Mouse (Mus musculus) embryonic facial prominence, embryonic 13.5 days (tissue): ENCODE results near the gene Slc26a8. TPM values are rescaled to one million over a fixed set of nuclear protein-coding genes. Genes with fewer than 3 reads are reported as not detected.

Experiments
- ATAC-seq: fragments of 200-750 bp; cut with Nextera tagmentation; 2 replicates; pipeline ENCODE4 v1.8.0; 2017; ENCODE audit warnings: low read depth; ENCODE audit not compliant: insufficient number of reproducible peaks, insufficient read depth, low FRiP score, low TSS enrichment
- H3K27ac ChIP-seq: fragments of 300-500 bp; sonication (generic); 2 replicates; pipeline ENCODE4 v1.5.1; 2015; ENCODE audit warnings: moderate library complexity, mild to moderate bottlenecking, inconsistent platforms
- H3K27me3 ChIP-seq: fragments of 300-500 bp; sonication (generic); 2 replicates; pipeline ENCODE4 v1.6.1; 2015; ENCODE audit warnings: mild to moderate bottlenecking, inconsistent platforms
- H3K36me3 ChIP-seq: fragments of 300-500 bp; sonication (generic); 2 replicates; pipeline ENCODE4 v1.6.1; 2015; ENCODE audit warnings: mild to moderate bottlenecking, inconsistent platforms
- H3K4me1 ChIP-seq: fragments of 300-500 bp; sonication (generic); 2 replicates; pipeline ENCODE4 v1.6.1; 2015; ENCODE audit warnings: inconsistent platforms
- H3K4me2 ChIP-seq: fragments of 300-500 bp; sonication (generic); 2 replicates; pipeline ENCODE4 v1.6.1; 2015; ENCODE audit warnings: moderate library complexity, mild to moderate bottlenecking, inconsistent platforms
- H3K4me3 ChIP-seq: fragments of 300-500 bp; sonication (generic); 2 replicates; pipeline ENCODE4 v1.5.1; 2015; ENCODE audit warnings: mild to moderate bottlenecking, inconsistent platforms
- H3K9ac ChIP-seq: fragments of 300-500 bp; sonication (generic); 2 replicates; pipeline ENCODE4 v1.6.1; 2015; ENCODE audit warnings: mild to moderate bottlenecking, inconsistent platforms
- H3K9me3 ChIP-seq: fragments of 300-500 bp; sonication (generic); 2 replicates; pipeline ENCODE4 v1.6.1; 2016; ENCODE audit warnings: inconsistent platforms
- WGBS: fragments of 180-500 bp; shearing (Covaris S2); methylation state at CpG from one replicate; pipeline ENCODE4 v1.1.7; 2015; ENCODE audit warnings: mixed read lengths; 5-methylcytosine and 5-hydroxymethylcytosine counted together
- polyA plus RNA-seq: library from polyadenylated mRNA; unstranded; fragments of >200 nt; fragmentation: Nextera tagmentation; extraction: Ambion mirVana; gene quantifications from 2 replicates; pipeline ENCODE4 v1.2.1, GENCODE M21; 2015

The Slc26a8 gene
- polyA plus RNA-seq, 1 experiment from 2014 or later, result 0.46 TPM

- Histone ChIP-seq H3K4me2 (no peak overlapping the region), H3K9me3 (no peaks in the 10 kb centered on the region), H3K27ac (no peak overlapping the region), H3K27me3 (no peaks in the 10 kb centered on the region), H3K36me3 (peaks cover 28% of the 10 kb centered on the region), H3K4me3 (no peak overlapping the region), H3K9ac (no peak overlapping the region), H3K4me1 (peaks cover 23% of the 10 kb centered on the region)
- 91% methylated on average over 6 of the region's 6 CpGs for WGBS
- no peak for ATAC-seq
Observed at GRCm38 (mm10) chr17:28711237-28711636, 21.2 kb upstream of the Slc26a8 start.

DNA sequence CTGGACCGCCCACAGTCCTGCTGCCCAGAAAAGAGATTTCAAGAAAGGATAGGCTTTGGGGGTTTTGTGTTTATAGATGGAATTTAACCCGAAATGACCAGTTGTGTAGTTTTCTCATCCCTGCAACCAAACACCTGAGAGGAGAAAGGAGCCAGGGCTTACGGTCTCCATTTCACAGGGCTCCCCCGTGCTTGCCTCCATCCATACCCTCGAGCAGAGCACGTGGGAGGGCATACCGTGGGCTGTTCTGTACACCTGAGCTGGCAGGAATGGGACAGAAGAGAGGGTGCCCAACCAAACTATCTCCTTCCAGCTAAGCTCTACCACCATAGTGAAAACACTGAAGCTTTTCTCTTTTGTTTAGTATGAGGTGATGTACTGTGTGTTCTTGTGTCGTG is 20.3 kb upstream of the Slc26a8 start:
- no peaks in the 10 kb centered on the region for H3K27me3 ChIP-seq
- H3K4me1 ChIP-seq, result peaks cover 14% of the 10 kb centered on the region
- H3K4me3 ChIP-seq, result no peak overlapping the region
- ATAC-seq, result no peak
- H3K9me3 ChIP-seq, result no peaks in the 10 kb centered on the region
- H3K9ac ChIP-seq, result no peak overlapping the region
- no peak overlapping the region for H3K27ac ChIP-seq
- H3K4me2 ChIP-seq, result no peak overlapping the region
- WGBS, result 79% methylated on average over 8 of the region's 8 CpGs
- peaks cover 28% of the 10 kb centered on the region for H3K36me3 ChIP-seq

DNA sequence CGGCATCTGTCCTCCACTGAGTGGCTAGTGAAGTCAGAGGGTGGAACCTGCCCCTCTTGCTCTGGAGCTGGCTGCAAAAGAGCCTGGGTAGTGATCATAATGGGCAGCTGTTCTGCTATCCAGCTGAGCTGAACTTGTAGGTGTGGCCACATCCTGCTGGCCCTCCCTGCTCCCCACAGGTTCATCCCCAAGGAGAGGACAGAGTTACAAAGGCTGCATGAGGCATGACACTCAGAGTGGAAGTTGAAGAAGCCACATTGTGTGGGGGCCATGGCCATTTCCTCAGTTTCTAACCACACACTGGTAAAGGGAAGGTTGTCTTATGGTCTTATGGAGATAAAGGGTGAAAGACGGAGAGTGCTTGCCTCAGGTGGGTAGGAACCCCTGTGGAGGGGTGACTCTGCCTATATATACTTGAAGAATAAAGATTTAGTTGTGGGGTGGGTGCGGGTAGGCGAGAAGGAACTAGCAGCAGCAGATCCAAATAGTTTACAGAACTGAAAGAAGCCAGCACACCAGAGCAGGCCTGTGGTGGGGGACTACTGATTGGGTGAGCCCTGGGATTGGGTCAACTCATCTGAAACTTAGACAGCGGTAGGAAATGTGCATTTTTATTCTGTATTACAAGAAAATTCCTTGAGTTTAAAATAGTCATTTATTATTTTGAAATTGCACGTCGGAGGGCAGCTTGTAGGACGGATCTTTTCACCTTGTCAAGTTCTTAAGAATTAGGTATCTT is 19.7 kb upstream of the Slc26a8 start:
- ATAC-seq, result no peak
- H3K9me3 ChIP-seq, result no peaks in the 10 kb centered on the region
- no peak overlapping the region for H3K27ac ChIP-seq

DNA sequence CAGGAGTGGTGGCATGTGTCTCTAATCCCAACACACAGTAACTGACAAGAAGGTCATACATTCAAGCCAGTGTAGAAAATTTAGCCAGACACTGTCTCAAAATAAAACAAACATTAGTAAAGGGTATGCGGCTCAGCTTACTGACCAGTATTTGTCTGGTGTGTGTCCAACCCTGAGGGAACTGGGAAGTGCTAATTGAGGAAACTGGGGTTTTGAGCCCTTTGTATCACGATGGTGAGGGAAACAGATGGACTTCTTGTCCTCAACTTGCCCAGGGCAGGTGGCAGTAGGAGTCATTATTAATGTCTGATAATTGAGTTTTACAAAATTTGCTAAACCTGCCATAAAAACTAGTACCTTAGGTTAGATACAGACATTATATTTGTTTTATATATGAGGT is 19.0 kb upstream of the Slc26a8 start:
- 40% methylated on average over 2 of the region's 2 CpGs for WGBS
- no peak overlapping the region for H3K4me3 ChIP-seq
- peaks cover 18% of the 10 kb centered on the region for H3K36me3 ChIP-seq
- peaks cover 17% of the 10 kb centered on the region for H3K4me1 ChIP-seq
- H3K27me3 ChIP-seq, result no peaks in the 10 kb centered on the region
- no peak overlapping the region for H3K9ac ChIP-seq
- no peak overlapping the region for H3K27ac ChIP-seq
- no peak for ATAC-seq
- no peaks in the 10 kb centered on the region for H3K9me3 ChIP-seq
- no peak overlapping the region for H3K4me2 ChIP-seq

More for the DNA sequence above, 19.7 kb upstream of the Slc26a8 start:
- peaks cover 17% of the 10 kb centered on the region for H3K4me1 ChIP-seq
- no peaks in the 10 kb centered on the region for H3K27me3 ChIP-seq
- no peak overlapping the region; the same call in 1 of the 2 replicates for H3K9ac ChIP-seq
- H3K36me3 ChIP-seq, result peaks cover 26% of the 10 kb centered on the region
- H3K4me3 ChIP-seq, result no peak overlapping the region
- 81% methylated on average over 8 of the region's 8 CpGs for WGBS
- no peak overlapping the region for H3K4me2 ChIP-seq

- Histone ChIP-seq H3K27me3 (no peaks in the 10 kb centered on the region), H3K9ac (no peak overlapping the region), H3K4me2 (no peak overlapping the region), H3K4me1 (peaks cover 17% of the 10 kb centered on the region), H3K27ac (no peak overlapping the region), H3K4me3 (no peak overlapping the region), H3K36me3 (peaks cover 13% of the 10 kb centered on the region; the same call in 1 of the 2 replicates), H3K9me3 (no peaks in the 10 kb centered on the region)
- no peak for ATAC-seq
- 82% methylated on average over 2 of the region's 2 CpGs for WGBS
Observed at GRCm38 (mm10) chr17:28707816-28708215, 17.8 kb upstream of the Slc26a8 start.

DNA sequence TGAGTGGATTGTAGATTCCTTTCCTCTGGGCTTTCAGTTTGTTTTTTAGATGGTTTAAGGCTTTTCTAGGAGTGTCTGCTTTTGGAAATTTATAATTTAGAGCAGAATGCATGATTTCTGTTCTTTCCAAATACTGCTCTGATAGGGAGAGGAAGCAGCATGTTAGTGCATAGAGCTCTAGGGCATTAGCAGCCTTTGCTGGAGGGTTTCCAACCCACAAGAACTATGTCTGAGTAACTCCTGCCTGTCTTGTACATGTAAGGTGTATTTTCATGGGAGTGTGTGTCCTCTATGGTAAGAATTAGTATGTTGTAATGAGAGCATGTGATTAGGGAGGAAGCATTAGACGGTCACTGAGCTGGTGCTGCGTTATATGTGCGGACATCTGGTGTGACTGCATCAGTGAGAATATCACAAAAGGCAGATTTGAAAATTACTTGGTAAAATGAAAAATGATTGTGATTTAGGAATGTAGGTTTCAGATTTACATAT is 17.1 kb upstream of the Slc26a8 start:
- H3K4me3 ChIP-seq, result no peak overlapping the region
- no peak for ATAC-seq
- no peaks in the 10 kb centered on the region for H3K27me3 ChIP-seq
- no peak overlapping the region for H3K4me2 ChIP-seq
- peaks cover 17% of the 10 kb centered on the region for H3K4me1 ChIP-seq
- 86% methylated on average over 3 of the region's 3 CpGs for WGBS
- H3K36me3 ChIP-seq, result peaks cover 13% of the 10 kb centered on the region; the same call in 1 of the 2 replicates
- no peaks in the 10 kb centered on the region for H3K9me3 ChIP-seq
- H3K9ac ChIP-seq, result no peak overlapping the region
- peak overlapping the region; percentile 36; the same call in 1 of the 2 replicates for H3K27ac ChIP-seq

- Histone ChIP-seq H3K4me2 (no peak overlapping the region), H3K4me3 (no peak overlapping the region), H3K9ac (0 out of 2 replicates have a peak overlapping the region, but pooled peaks have one; percentile 12), H3K4me1 (peaks cover 17% of the 10 kb centered on the region), H3K27ac (peak overlapping the region; percentile 36; the same call in 1 of the 2 replicates), H3K36me3 (peaks cover 17% of the 10 kb centered on the region; the same call in 1 of the 2 replicates), H3K27me3 (no peaks in the 10 kb centered on the region), H3K9me3 (no peaks in the 10 kb centered on the region)
- 49% methylated on average over 1 of the region's 1 CpGs for WGBS
- ATAC-seq, result no peak
Observed at GRCm38 (mm10) chr17:28706697-28707096, 16.7 kb upstream of the Slc26a8 start.

DNA sequence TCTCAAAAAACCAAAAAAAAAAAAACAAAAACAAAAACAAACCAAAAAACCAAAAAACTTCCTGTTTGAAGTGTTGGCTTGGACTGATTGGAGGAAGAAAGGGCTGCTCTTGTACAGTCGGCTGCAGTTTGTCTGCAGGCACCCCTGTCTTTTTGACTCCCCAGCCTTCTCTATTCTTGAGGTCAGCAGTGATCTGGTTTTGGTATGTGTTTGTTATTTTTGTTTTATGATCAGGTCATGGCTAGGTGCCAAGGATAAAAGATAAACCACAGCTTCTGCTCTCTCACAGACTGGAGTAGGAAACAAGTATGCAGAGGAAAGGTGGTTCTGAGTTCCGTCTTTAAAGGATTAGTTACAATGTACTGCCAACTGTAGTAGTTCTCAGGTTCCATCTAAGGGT is 12.6 kb upstream of the Slc26a8 start:
- Histone ChIP-seq H3K4me1 (peaks cover 27% of the 10 kb centered on the region), H3K27ac (no peak overlapping the region), H3K4me2 (no peak overlapping the region), H3K4me3 (no peak overlapping the region), H3K27me3 (no peaks in the 10 kb centered on the region), H3K9me3 (no peaks in the 10 kb centered on the region), H3K36me3 (peaks cover 14% of the 10 kb centered on the region; the same call in 1 of the 2 replicates), H3K9ac (no peak overlapping the region)
- WGBS, result 54% methylated on average over 2 of the region's 2 CpGs
- no peak for ATAC-seq

GRCm38 (mm10) chr17:28701737-28702136 is 11.7 kb upstream of the Slc26a8 start:
- Histone ChIP-seq H3K27me3 (no peaks in the 10 kb centered on the region), H3K9me3 (no peaks in the 10 kb centered on the region), H3K9ac (no peak overlapping the region), H3K4me2 (no peak overlapping the region), H3K4me1 (peaks cover 30% of the 10 kb centered on the region), H3K36me3 (peaks cover 14% of the 10 kb centered on the region; the same call in 1 of the 2 replicates), H3K4me3 (no peak overlapping the region), H3K27ac (no peak overlapping the region)
- ATAC-seq, result no peak
- 80% methylated on average over 3 of the region's 3 CpGs for WGBS

DNA sequence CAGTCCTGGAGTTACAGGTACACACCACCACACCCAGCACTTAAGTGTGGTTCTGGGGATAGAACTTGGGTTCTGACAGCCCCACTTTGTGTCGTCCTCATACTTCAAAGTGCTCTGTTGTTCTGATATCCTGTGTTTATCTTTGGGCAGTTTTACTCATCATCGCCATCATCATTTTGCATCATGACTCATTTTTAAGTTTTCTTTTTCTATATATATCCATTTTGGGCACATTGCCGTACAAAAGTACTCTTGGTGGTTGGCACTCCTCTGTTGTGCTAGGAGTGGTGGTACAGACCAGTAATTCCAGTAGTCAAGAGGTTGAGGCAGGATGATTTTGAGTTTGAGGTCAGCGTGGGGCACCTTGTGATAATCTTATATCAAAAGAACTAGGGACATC is 11.1 kb upstream of the Slc26a8 start:
- no peak overlapping the region for H3K4me3 ChIP-seq
- WGBS, result 93% methylated on average over 4 of the region's 4 CpGs
- no peak overlapping the region for H3K4me2 ChIP-seq
- H3K4me1 ChIP-seq, result peaks cover 32% of the 10 kb centered on the region
- no peaks in the 10 kb centered on the region for H3K9me3 ChIP-seq
- H3K27ac ChIP-seq, result no peak overlapping the region
- no peaks in the 10 kb centered on the region for H3K27me3 ChIP-seq
- peaks cover 14% of the 10 kb centered on the region; the same call in 1 of the 2 replicates for H3K36me3 ChIP-seq
- no peak overlapping the region for H3K9ac ChIP-seq
- ATAC-seq, result no peak

DNA sequence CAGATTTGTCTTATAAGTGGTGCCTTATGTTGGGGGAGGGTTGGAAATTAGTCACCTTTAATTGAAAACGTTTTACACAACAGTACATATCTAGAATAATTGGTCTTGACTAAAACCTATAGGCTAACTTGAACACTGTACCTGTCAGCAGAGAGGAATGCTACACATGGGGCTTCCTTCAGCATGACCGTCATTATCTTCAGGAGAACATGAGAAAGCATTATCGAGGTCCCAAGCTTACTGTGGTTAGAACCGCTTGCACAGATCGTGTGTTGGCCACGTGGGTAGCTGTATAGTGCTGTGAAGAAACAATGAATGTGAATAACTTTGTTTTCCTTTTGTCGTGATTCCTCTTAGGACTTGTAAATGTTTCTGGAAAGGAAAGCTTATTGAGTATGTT is 9.8 kb upstream of the Slc26a8 start:
- Histone ChIP-seq H3K27me3 (no peaks in the 10 kb centered on the region), H3K4me1 (peaks cover 35% of the 10 kb centered on the region), H3K4me2 (no peak overlapping the region), H3K4me3 (no peak overlapping the region), H3K9me3 (no peaks in the 10 kb centered on the region), H3K9ac (no peak overlapping the region), H3K27ac (no peak overlapping the region; the same call in 1 of the 2 replicates), H3K36me3 (peaks cover 5% of the 10 kb centered on the region; the same call in 1 of the 2 replicates)
- ATAC-seq, result no peak
- 63% methylated on average over 7 of the region's 7 CpGs for whole genome bisulfite sequencing

- H3K9me3 ChIP-seq, result no peaks in the 10 kb centered on the region
- ATAC-seq, result no peak
- H3K27me3 ChIP-seq, result no peaks in the 10 kb centered on the region
- H3K4me3 ChIP-seq, result no peak overlapping the region
- H3K4me2 ChIP-seq, result no peak overlapping the region
- 0 out of 2 replicates have a peak overlapping the region, but pooled peaks have one; percentile 33 for H3K27ac ChIP-seq
- H3K36me3 ChIP-seq, result peaks cover 5% of the 10 kb centered on the region; the same call in 1 of the 2 replicates
- peaks cover 38% of the 10 kb centered on the region for H3K4me1 ChIP-seq
- WGBS, result 77% methylated on average over 2 of the region's 2 CpGs
- H3K9ac ChIP-seq, result no peak overlapping the region
Observed at GRCm38 (mm10) chr17:28698672-28699071, 8.6 kb upstream of the Slc26a8 start.
